Mouse (Mus musculus) intestine, embryonic 14.5 days (tissue): Measurements from ENCODE around the gene Gon7. TPM values are rescaled to one million over a fixed set of nuclear protein-coding genes. Genes with fewer than 3 reads are reported as not detected.

Source experiments
- ATAC-seq: fragments of 200-750 bp; cut with Nextera tagmentation; replicated peaks from 2 replicates; pipeline ENCODE4 v1.8.0; 2017; ENCODE audit warnings: low read depth, moderate number of reproducible peaks, moderate TSS enrichment, moderate library complexity; ENCODE audit not compliant: low FRiP score, low TSS enrichment
- DNase-seq: peaks from one replicate; pipeline ENCODE4 v3.0.0-alpha.2; 2018; ENCODE audit warnings: low spot score
- H3K27ac ChIP-seq: fragments of 300-500 bp; sonication (generic); 2 replicates; pipeline ENCODE4 v1.5.1; 2014; ENCODE audit warnings: low read depth, mild to moderate bottlenecking, control low read depth
- H3K27me3 ChIP-seq: fragments of 300-500 bp; sonication (generic); replicated peaks from 2 replicates; pipeline ENCODE4 v1.6.1; 2014; ENCODE audit warnings: low read length, control low read depth; ENCODE audit not compliant: control insufficient read depth, insufficient read depth
- H3K36me3 ChIP-seq: fragments of 300-500 bp; sonication (generic); 2 replicates; pipeline ENCODE4 v1.6.1; 2014; ENCODE audit warnings: low read length, control low read depth; ENCODE audit not compliant: control insufficient read depth, insufficient read depth
- H3K4me1 ChIP-seq: fragments of 300-500 bp; sonication (generic); replicated peaks from 2 replicates; pipeline ENCODE4 v1.6.1; 2014; ENCODE audit warnings: low read length, control low read depth, mixed read lengths; ENCODE audit not compliant: control insufficient read depth, insufficient read depth
- H3K4me2 ChIP-seq: fragments of 300-500 bp; sonication (generic); 2 replicates; pipeline ENCODE4 v1.6.1; 2014; ENCODE audit warnings: low read length
- H3K4me3 ChIP-seq: fragments of 300-500 bp; sonication (generic); 2 replicates; pipeline ENCODE4 v1.5.1; 2014; ENCODE audit warnings: low read depth, low read length, control low read depth, mixed read lengths
- H3K9ac ChIP-seq: fragments of 300-500 bp; sonication (generic); 2 replicates; pipeline ENCODE4 v1.6.1; 2014; ENCODE audit warnings: mild to moderate bottlenecking, low read length
- H3K9me3 ChIP-seq: fragments of 300-500 bp; sonication (generic); 2 replicates; pipeline ENCODE4 v1.6.1; 2016; ENCODE audit warnings: low read length, control low read depth; ENCODE audit not compliant: control insufficient read depth
- WGBS: fragments of 180-500 bp; shearing (Covaris S2); extraction: QIAGEN DNeasy Blood & Tissue Kit; methylation state at CpG from one replicate; pipeline ENCODE4 v1.1.7; 2014; 5-methylcytosine and 5-hydroxymethylcytosine counted together
- polyA plus RNA-seq: library from polyadenylated mRNA; unstranded; fragments of >200 nt; fragmentation: Nextera tagmentation; extraction: Ambion mirVana; gene quantifications from 2 replicates; pipeline ENCODE4 v1.2.1, GENCODE M21; 2014

Gon7 gene
- polyA plus RNA-seq, 1 experiment from 2014 or later = 26.5 TPM

DNA sequence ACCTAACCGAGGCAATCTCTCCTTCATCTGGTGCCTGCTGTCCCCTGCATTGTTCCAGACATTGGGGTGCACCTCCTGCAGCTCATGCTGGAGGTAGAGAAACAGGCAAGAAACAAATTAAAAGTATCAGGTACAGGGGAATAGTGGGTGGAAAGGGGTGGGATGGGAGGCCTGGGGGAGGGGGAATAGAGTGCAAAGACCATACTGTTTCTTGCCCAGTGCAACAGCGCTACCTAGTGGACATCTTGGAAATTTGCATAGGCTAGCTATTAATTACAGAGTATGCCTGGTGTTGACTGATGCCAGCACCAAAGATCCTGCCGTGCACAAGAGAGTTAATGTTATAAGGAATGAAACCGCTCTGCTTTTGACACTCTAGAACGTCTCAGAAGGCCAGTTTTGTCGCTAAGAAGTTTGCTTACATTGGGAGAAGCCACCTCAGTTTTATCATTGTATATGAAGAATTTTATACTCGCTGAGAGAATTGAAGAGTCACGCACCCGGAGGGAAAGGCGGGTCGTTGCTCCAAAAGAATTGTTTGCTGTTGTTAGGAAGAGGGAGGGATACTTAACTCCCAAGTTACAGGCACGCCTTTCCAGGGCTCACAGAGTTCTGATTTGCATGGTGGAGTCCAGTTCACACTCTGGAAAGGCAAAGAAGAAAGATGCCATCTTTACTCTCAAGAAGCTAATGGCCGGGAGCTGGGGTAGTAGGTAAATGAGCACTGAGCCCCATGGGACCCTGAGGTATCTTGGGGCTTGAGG lies 37.9 kb downstream of the Gon7 start:
- Histone ChIP-seq H3K4me3 (no peak overlapping the region), H3K27ac (no peak overlapping the region), H3K36me3 (no peaks in the 10 kb centered on the region), H3K4me1 (no peaks in the 10 kb centered on the region), H3K4me2 (peak overlapping the region; percentile 22; the same call in 1 of the 2 replicates), H3K9ac (no peak overlapping the region), H3K27me3 (no peaks in the 10 kb centered on the region), H3K9me3 (no peaks in the 10 kb centered on the region)
- peak; percentile 74 for DNase-seq
- no peak; the same call in 1 of the 2 replicates for ATAC-seq
- WGBS = 24% methylated on average over 13 of the region's 13 CpGs

DNA sequence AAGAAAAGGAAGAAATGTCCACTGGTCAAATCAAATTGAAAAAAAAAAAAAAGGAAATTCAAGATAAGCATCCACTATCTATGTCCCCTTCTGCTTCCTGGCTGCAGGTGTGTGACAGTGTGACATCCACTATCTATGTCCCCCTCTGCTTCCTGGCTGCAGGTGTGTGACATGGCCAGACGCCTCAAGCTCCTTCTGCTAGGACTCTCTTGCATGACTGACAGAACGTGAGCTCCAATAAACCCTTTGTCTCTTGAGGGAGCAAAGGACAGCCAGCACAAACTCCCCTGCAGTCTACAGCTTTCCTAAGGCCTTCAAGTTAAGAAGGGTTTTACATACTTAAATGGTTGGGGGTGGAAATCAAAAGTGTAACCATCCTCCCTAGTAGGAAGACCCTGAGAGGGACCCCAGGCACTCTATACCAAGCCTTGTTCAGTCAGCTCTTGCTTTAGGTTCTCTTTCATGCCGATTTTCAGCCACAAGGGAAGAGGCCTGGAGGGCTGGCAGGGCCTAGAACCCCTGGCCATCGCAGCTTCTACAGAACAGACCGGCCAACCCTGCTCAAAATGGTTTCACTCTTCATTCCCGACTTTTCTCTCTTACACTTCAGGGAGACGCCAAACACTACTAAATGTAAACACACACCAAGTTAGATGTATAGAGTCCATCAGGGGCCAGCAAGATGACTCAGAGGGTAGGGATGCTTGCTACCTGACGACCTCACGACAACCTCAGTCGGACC lies 42.8 kb downstream of the Gon7 start:
- Histone ChIP-seq H3K4me3 (no peak overlapping the region), H3K4me1 (no peaks in the 10 kb centered on the region), H3K27ac (no peak overlapping the region), H3K9me3 (no peaks in the 10 kb centered on the region), H3K4me2 (no peak overlapping the region), H3K36me3 (no peaks in the 10 kb centered on the region), H3K9ac (no peak overlapping the region), H3K27me3 (no peaks in the 10 kb centered on the region)
- WGBS = 78% methylated on average over 10 of the region's 10 CpGs
- no peak for DNase-seq
- ATAC-seq = no peak

GRCm38 (mm10) chr12:102714116-102714515 lies 43.5 kb downstream of the Gon7 start:
- no peaks in the 10 kb centered on the region for H3K36me3 ChIP-seq
- ATAC-seq = no peak
- H3K9me3 ChIP-seq = no peaks in the 10 kb centered on the region
- H3K4me1 ChIP-seq = no peaks in the 10 kb centered on the region
- no peak overlapping the region for H3K9ac ChIP-seq
- no peak overlapping the region for H3K4me2 ChIP-seq
- DNase-seq = no peak
- no peak overlapping the region for H3K4me3 ChIP-seq
- 58% methylated on average over 2 of the region's 2 CpGs for WGBS
- no peaks in the 10 kb centered on the region for H3K27me3 ChIP-seq
- H3K27ac ChIP-seq = no peak overlapping the region

DNA sequence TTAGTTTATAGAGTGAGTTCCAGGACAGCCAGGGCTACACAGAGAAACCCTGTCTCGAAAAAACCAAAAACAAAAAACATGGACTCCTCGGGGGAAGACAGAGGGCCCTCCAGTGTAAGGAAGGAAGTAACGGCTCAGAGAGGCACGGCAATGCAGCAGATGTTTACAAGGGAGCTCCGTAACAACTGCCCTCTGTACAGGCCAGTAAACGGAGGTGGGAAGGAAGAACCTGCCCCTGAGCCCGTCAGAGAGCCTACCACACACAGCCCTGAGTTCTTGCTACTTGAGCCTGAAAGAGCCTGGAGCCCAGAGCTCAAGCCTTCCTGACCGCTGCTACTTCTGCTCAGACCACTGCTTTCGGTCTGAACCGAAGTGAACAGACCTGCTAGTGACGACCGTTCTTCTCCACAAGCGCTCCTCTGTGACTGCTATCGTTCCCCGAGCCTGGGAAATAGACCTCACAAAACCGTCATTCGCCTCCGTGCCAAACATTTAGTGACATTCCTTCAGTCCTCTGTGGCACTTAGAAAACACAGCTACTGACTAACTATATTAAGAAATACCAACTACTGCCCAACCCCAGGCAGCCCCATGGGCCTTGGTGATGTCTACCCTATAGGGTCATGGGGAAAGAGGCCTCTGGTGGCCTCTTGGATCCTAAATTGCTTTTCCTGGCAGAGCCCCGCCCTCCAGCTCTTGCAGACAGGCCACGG lies 44.3 kb downstream of the Gon7 start:
- no peaks in the 10 kb centered on the region for H3K9me3 ChIP-seq
- no peaks in the 10 kb centered on the region for H3K36me3 ChIP-seq
- 64% methylated on average over 20 of the region's 20 CpGs for WGBS
- H3K27ac ChIP-seq = no peak overlapping the region
- no peaks in the 10 kb centered on the region for H3K27me3 ChIP-seq
- H3K4me2 ChIP-seq = no peak overlapping the region
- H3K4me1 ChIP-seq = no peaks in the 10 kb centered on the region
- no peak overlapping the region for H3K9ac ChIP-seq
- H3K4me3 ChIP-seq = no peak overlapping the region
- ATAC-seq (no peak), DNase-seq (no peak)

GRCm38 (mm10) chr12:102710851-102711375 lies 46.7 kb downstream of the Gon7 start:
- Histone ChIP-seq H3K4me3 (no peak overlapping the region), H3K4me1 (peaks cover under 1% of the 10 kb centered on the region; the same call in 1 of the 2 replicates), H3K27ac (no peak overlapping the region), H3K4me2 (no peak overlapping the region), H3K27me3 (no peaks in the 10 kb centered on the region), H3K9me3 (no peaks in the 10 kb centered on the region), H3K36me3 (no peaks in the 10 kb centered on the region), H3K9ac (no peak overlapping the region)
- no peak for DNase-seq
- WGBS = 61% methylated on average over 4 of the region's 4 CpGs
- ATAC-seq = no peak

DNA sequence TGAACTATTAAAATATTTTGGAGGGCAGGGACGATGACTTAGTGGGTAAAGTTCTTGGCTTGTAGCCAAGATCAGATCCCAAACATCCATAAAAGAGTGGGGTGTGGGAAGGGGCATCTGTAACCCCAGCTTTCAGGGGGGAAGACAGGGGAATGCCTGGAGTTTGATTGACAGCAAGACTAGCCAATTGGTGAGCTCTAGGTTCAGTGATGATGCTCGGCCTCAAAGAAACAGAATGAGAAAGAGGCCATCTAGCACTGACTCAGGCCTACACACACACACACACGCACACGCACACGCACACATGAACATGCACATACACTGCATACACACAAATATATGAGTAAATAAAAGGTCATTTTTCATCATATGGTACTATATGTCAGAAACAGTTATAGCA lies 47.7 kb downstream of the Gon7 start:
- 78% methylated on average over 5 of the region's 5 CpGs for WGBS
- Histone ChIP-seq H3K27ac (no peak overlapping the region), H3K4me1 (peaks cover 6% of the 10 kb centered on the region), H3K4me3 (no peak overlapping the region), H3K36me3 (no peaks in the 10 kb centered on the region), H3K9ac (no peak overlapping the region), H3K9me3 (no peaks in the 10 kb centered on the region), H3K27me3 (no peaks in the 10 kb centered on the region), H3K4me2 (no peak overlapping the region)
- no peak for DNase-seq
- ATAC-seq = no peak

DNA sequence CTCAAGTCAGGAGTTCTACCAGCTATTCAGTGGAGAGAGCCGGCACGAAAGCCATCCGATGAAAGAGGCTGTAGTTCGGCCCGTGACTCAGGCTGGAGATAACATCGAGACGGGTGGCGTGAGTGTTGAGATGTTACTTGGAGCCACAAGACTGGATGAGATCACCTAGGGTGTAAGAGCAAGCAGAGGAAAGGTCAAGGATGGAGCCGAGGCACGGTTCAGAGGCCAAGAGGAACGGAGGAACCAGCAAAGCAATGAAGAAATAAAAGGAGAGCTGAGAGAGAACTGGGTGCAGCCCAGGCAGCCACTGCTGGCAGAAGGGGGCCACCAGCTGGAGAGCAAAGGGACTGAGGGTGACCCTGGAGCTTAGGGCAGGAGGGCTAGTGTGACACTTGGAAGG lies 49.4 kb downstream of the Gon7 start:
- DNase-seq (no peak), ATAC-seq (no peak)
- Histone ChIP-seq H3K4me3 (no peak overlapping the region), H3K9ac (no peak overlapping the region), H3K27me3 (no peaks in the 10 kb centered on the region), H3K4me1 (peaks cover 14% of the 10 kb centered on the region), H3K27ac (no peak overlapping the region), H3K4me2 (no peak overlapping the region), H3K36me3 (no peaks in the 10 kb centered on the region), H3K9me3 (no peaks in the 10 kb centered on the region)
- 79% methylated on average over 11 of the region's 11 CpGs for WGBS

DNA sequence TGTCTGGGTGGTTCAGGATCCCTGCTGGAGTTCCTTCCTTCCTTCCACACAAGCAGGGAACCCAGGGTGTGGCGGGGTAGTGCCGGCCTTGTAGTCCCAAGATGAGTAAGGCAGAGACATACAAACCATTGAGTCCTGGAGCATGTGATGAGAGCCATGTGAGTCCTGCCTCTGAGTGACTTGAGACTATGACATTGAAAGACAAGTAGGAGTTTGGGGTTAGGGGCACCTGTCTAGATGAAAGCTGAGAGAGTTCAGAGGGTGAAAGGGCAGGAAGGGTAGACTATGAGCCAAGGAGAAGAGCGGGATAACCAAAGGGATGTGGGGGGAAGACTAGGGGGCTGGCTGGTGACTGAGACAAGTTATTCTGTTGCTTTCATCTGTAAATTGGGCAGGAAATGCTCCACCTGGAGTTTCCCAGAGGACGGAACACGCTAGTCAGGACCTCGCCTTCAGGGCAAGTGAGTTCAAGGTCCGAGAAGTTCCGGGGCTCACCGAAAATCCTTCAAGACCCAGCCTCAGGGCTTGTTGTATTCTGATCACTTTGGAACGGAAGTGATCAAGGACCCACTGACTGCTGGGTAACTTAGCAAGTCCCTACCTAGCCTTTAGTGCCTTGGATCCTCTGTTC lies 50.7 kb downstream of the Gon7 start:
- H3K27ac ChIP-seq = no peak overlapping the region
- DNase-seq = no peak

More for the DNA sequence above, 50.7 kb downstream of the Gon7 start:
- peaks cover 21% of the 10 kb centered on the region for H3K4me1 ChIP-seq
- H3K27me3 ChIP-seq = no peaks in the 10 kb centered on the region
- ATAC-seq = no peak
- WGBS = 87% methylated on average over 10 of the region's 10 CpGs
- no peaks in the 10 kb centered on the region for H3K36me3 ChIP-seq
- H3K4me3 ChIP-seq = no peak overlapping the region
- H3K4me2 ChIP-seq = no peak overlapping the region
- no peak overlapping the region for H3K9ac ChIP-seq
- no peaks in the 10 kb centered on the region for H3K9me3 ChIP-seq
